Mouse (Mus musculus): Measurements from ENCODE around the gene Scgb1b12. TPM values are rescaled to one million over a fixed set of nuclear protein-coding genes. Genes with fewer than 3 reads are reported as not detected.
"Not testable (repeated sequence)": the region's sequence is repeated elsewhere in the genome, so short reads cannot be mapped to it uniquely, and the experiment has no call there.

Gene Scgb1b12
- not detected in 2 replicates for polyA plus RNA-seq (2014; fragmentation: Nextera tagmentation; extraction: Ambion mirVana)

- not testable (repeated sequence) for H3K4me1 ChIP-seq (replicated peaks; ENCODE audit: control insufficient read depth, insufficient read depth, low read length); DNase-seq (ENCODE audit: low spot score); H3K9me3 ChIP-seq (ENCODE audit: control insufficient read depth, low read length); H3K27ac ChIP-seq (ENCODE audit: low read depth, low read length); H3K4me3 ChIP-seq (ENCODE audit: low read depth, low read length); H3K4me2 ChIP-seq (ENCODE audit: low read depth, low read length, severe bottlenecking); H3K36me3 ChIP-seq (ENCODE audit: control insufficient read depth, insufficient read depth, low read length); ATAC-seq (replicated peaks; ENCODE audit: low FRiP score); H3K9ac ChIP-seq (ENCODE audit: low read length); H3K27me3 ChIP-seq (ENCODE audit: control insufficient read depth, insufficient read depth, low read length)
- WGBS = 74% methylated on average over 2 of the region's 3 CpGs
Observed at GRCm38 (mm10) chr7:32333882-32334281, at the start of gene Scgb1b12. Gene Scgb1b12, plus strand, starts transcription at chr7:32334182.

- 84% methylated on average over 1 of the region's 1 CpGs for WGBS
- ATAC-seq (replicated peaks; ENCODE audit: low FRiP score); H3K27ac ChIP-seq (ENCODE audit: low read depth, low read length); H3K4me2 ChIP-seq (ENCODE audit: low read depth, low read length, severe bottlenecking); H3K9me3 ChIP-seq (ENCODE audit: control insufficient read depth, low read length); H3K4me3 ChIP-seq (ENCODE audit: low read depth, low read length); H3K27me3 ChIP-seq (ENCODE audit: control insufficient read depth, insufficient read depth, low read length); DNase-seq (ENCODE audit: low spot score); H3K9ac ChIP-seq (ENCODE audit: low read length); H3K36me3 ChIP-seq (ENCODE audit: control insufficient read depth, insufficient read depth, low read length); H3K4me1 ChIP-seq (replicated peaks; ENCODE audit: control insufficient read depth, insufficient read depth, low read length): not testable (repeated sequence)
Observed at GRCm38 (mm10) chr7:32327145-32327544, 6.8 kb upstream of the Scgb1b12 start, which contains the start of gene Scgb2b12. Gene Scgb2b12, minus strand, starts transcription at chr7:32327245.

Other genes starting within 250 kb of the Scgb1b12 start
- gene Scgb1b10, start 233.3 kb upstream of the Scgb1b12 start, polyA plus RNA-seq (2014; fragmentation: Nextera tagmentation; extraction: Ambion mirVana) = not detected in 2 replicates
- gene Scgb2b11, start 123.0 kb upstream of the Scgb1b12 start, polyA plus RNA-seq (2014; fragmentation: Nextera tagmentation; extraction: Ambion mirVana) = not detected in 2 replicates
- not detected in 2 replicates for gene Scgb1b11, start 111.3 kb upstream of the Scgb1b12 start, polyA plus RNA-seq (2014; fragmentation: Nextera tagmentation; extraction: Ambion mirVana)
- gene Scgb2b12, start 6.9 kb upstream of the Scgb1b12 start, polyA plus RNA-seq (2014; fragmentation: Nextera tagmentation; extraction: Ambion mirVana) = not detected in 2 replicates
- gene Scgb1b29, start 107.4 kb downstream of the Scgb1b12 start, polyA plus RNA-seq (2014; fragmentation: Nextera tagmentation; extraction: Ambion mirVana) = not detected in 2 replicates